Mouse (Mus musculus) heart, postnatal 0 days (tissue): ENCODE measurements at regions not wholly inside any gene's neighbourhood (a gene's known extent, or its start where the extent isn't known, plus 50 kb on each side); places are given as distances from the start of the nearest gene placed in this dataset.

ENCODE experiments used
- ATAC-seq: fragments of 200-750 bp; cut with Nextera tagmentation; 2 replicates; pipeline ENCODE4 v1.8.0; 2017; ENCODE audit warnings: low read depth, moderate number of reproducible peaks, moderate library complexity; ENCODE audit not compliant: insufficient read depth
- DNase-seq: peaks from one replicate; pipeline ENCODE4 v3.0.0-alpha.2; 2016; ENCODE audit warnings: low spot score
- H3K27ac ChIP-seq: fragments of 300-500 bp; sonication (generic); 2 replicates; pipeline ENCODE4 v1.5.1; 2014; ENCODE audit warnings: low read depth, mild to moderate bottlenecking
- H3K27me3 ChIP-seq: fragments of 300-500 bp; sonication (generic); 2 replicates; pipeline ENCODE4 v1.6.1; 2014; ENCODE audit warnings: low read length, mixed read lengths; ENCODE audit not compliant: control insufficient read depth, insufficient read depth
- H3K36me3 ChIP-seq: fragments of 300-500 bp; sonication (generic); replicated peaks from 2 replicates; pipeline ENCODE4 v1.6.1; 2014; ENCODE audit warnings: low read length, mixed read lengths; ENCODE audit not compliant: control insufficient read depth, insufficient read depth
- H3K4me1 ChIP-seq: fragments of 300-500 bp; sonication (generic); 2 replicates; pipeline ENCODE4 v1.6.1; 2014; ENCODE audit warnings: antibody characterized with exemption; ENCODE audit not compliant: control insufficient read depth, insufficient read depth
- H3K4me2 ChIP-seq: fragments of 300-500 bp; sonication (generic); 2 replicates; pipeline ENCODE4 v1.6.1; 2014; ENCODE audit warnings: low read depth, mild to moderate bottlenecking, low read length, moderate library complexity
- H3K4me3 ChIP-seq: fragments of 300-500 bp; sonication (generic); 2 replicates; pipeline ENCODE4 v1.5.1; 2014; ENCODE audit warnings: low read depth, low read length
- H3K9ac ChIP-seq: fragments of 300-500 bp; sonication (generic); replicated peaks from 2 replicates; pipeline ENCODE4 v1.6.1; 2014; ENCODE audit warnings: low read depth, low read length, mixed read lengths
- H3K9me3 ChIP-seq: fragments of 300-500 bp; sonication (generic); replicated peaks from 2 replicates; pipeline ENCODE4 v1.6.1; 2016; ENCODE audit warnings: low read length; ENCODE audit not compliant: control insufficient read depth
- CTCF ChIP-seq: IDR thresholded peaks from 2 replicates; pipeline ENCODE4 v1.5.1; 2016; ENCODE audit warnings: antibody characterized with exemption, control low read depth, low read depth
- EP300 ChIP-seq: IDR thresholded peaks from 2 replicates; pipeline ENCODE4 v1.6.1; 2016; ENCODE audit warnings: antibody characterized with exemption, low read depth
- WGBS: fragments of 180-500 bp; shearing (Covaris S2); extraction: QIAGEN DNeasy Blood & Tissue Kit; methylation state at CpG from one replicate; pipeline ENCODE4 v1.1.7; 2014; 5-methylcytosine and 5-hydroxymethylcytosine counted together

- H3K4me3 ChIP-seq: no peak overlapping the region
- 84% methylated on average over 10 of the region's 10 CpGs for WGBS
- H3K27ac ChIP-seq: no peak overlapping the region
- H3K36me3 ChIP-seq: no peaks in the 10 kb centered on the region
- no peak overlapping the region for H3K9ac ChIP-seq
- H3K27me3 ChIP-seq: no peaks in the 10 kb centered on the region
- H3K4me1 ChIP-seq: no peaks in the 10 kb centered on the region
- no peak overlapping the region for H3K4me2 ChIP-seq
- no peak for TF ChIP-seq EP300
- no peak for TF ChIP-seq CTCF
- no peaks in the 10 kb centered on the region for H3K9me3 ChIP-seq
- ATAC-seq (no peak), DNase-seq (no peak)
Observed at GRCm38 (mm10) chr6:52417439-52418124, 104.3 kb downstream of the Evx1 start.

DNA sequence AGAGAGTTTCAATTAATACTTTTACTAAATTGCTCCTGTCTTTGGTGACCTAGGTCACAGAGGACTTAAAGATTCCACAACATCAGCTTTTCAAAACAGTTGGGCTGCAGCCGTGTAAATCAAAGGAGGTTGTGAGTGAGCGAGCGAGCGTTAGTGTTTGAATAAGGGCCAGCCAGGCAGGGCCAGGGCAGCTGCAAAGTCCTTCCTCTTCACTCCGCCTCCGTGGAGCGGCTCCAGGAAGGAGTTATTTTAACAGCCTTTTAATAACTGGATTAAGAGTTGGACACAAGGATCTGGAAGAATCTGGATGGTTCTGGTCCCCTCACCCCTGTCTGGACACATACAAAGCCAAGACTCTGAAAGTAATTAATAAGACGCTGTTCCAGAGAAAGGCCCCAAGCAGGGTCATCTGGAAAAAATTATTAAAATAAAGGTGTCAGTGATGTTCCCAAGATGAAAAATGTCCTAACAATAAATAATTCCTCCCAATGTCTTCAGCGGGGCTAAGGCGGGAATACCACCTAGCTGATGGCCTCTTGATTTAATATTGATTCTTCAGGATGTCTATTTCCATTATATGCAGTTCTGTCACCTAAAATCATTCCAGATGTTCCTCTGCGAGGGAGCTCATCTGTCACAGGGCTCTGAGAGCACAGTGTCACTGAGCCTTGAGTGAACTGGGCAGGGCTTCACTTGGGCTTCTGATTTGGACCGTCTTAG is 105.3 kb downstream of the Evx1 start:
- WGBS: 56% methylated on average over 12 of the region's 12 CpGs
- TF ChIP-seq CTCF (no peak), EP300 (no peak)
- no peaks in the 10 kb centered on the region for H3K4me1 ChIP-seq
- no peaks in the 10 kb centered on the region for H3K36me3 ChIP-seq
- no peak overlapping the region for H3K4me2 ChIP-seq
- H3K27me3 ChIP-seq: no peaks in the 10 kb centered on the region
- H3K4me3 ChIP-seq: no peak overlapping the region
- no peaks in the 10 kb centered on the region for H3K9me3 ChIP-seq
- DNase-seq (no peak), ATAC-seq (no peak)
- H3K9ac ChIP-seq: no peak overlapping the region
- H3K27ac ChIP-seq: no peak overlapping the region

- WGBS: 87% methylated on average over 7 of the region's 7 CpGs
- ATAC-seq: no peak
- no peaks in the 10 kb centered on the region for H3K36me3 ChIP-seq
Observed at GRCm38 (mm10) chr6:52420276-52420970, 107.1 kb downstream of the Evx1 start.

DNA sequence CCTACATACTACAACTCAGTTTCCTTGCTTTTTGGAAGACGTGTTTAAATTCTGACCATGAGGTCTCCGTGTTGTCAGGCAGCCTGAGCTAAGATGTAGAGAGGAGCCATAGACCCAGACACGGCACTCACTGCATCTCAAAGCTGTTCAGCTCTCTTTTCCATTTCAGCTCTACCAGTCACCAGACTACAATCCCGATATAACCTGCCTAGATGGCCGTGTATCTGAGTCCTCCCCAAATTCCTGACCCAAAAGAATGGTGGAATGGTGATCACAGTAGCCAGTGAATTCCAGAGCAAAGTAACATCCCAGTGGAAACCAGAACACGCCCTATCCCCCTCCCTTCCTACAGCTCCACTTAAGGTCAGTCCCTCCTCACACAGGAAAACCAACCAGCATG is 108.5 kb downstream of the Evx1 start:
- Histone ChIP-seq H3K27me3 (no peaks in the 10 kb centered on the region), H3K36me3 (no peaks in the 10 kb centered on the region), H3K4me1 (no peaks in the 10 kb centered on the region), H3K4me2 (no peak overlapping the region), H3K9me3 (no peaks in the 10 kb centered on the region), H3K9ac (no peak overlapping the region), H3K4me3 (no peak overlapping the region), H3K27ac (no peak overlapping the region)
- 71% methylated on average over 6 of the region's 6 CpGs for WGBS
- DNase-seq (no peak), ATAC-seq (no peak)
- TF ChIP-seq EP300: no peak
- no peak for TF ChIP-seq CTCF

More at GRCm38 (mm10) chr6:52420276-52420970, 107.1 kb downstream of the Evx1 start:
- H3K4me3 ChIP-seq: no peak overlapping the region
- H3K27ac ChIP-seq: no peak overlapping the region
- H3K27me3 ChIP-seq: no peaks in the 10 kb centered on the region
- H3K9me3 ChIP-seq: no peaks in the 10 kb centered on the region
- H3K9ac ChIP-seq: no peak overlapping the region
- no peaks in the 10 kb centered on the region for H3K4me1 ChIP-seq
- no peak for TF ChIP-seq EP300
- TF ChIP-seq CTCF: no peak
- no peak for DNase-seq
- no peak overlapping the region for H3K4me2 ChIP-seq

DNA sequence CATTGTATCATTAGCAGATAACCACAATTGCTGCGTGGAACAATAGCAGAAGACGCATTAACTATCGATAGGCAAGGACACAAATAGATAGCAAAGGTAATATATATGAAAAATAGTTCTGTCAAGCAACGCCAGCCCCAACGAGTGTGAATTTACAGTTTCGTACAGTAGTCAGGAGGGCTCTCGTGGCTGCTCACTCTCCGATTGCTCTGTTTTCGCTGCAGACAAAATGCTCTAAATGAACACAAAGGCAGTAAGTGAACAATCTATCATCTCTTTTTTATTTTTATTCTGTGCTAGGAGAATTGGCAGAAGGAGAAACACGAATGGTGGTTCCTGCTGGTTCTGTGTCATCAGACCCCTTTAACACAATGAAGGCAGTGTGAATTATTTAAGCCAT is 109.4 kb downstream of the Evx1 start:
- no peak for DNase-seq
- Histone ChIP-seq H3K4me1 (no peaks in the 10 kb centered on the region), H3K36me3 (no peaks in the 10 kb centered on the region), H3K4me2 (no peak overlapping the region), H3K27me3 (no peaks in the 10 kb centered on the region), H3K27ac (no peak overlapping the region), H3K4me3 (no peak overlapping the region), H3K9me3 (no peaks in the 10 kb centered on the region), H3K9ac (no peak overlapping the region)
- 89% methylated on average over 10 of the region's 10 CpGs for WGBS
- TF ChIP-seq EP300 (no peak), CTCF (no peak)
- no peak for ATAC-seq
